Mouse (Mus musculus): Measurements from ENCODE around the gene Sart3. TPM values are rescaled to one million over a fixed set of nuclear protein-coding genes. Genes with fewer than 3 reads are reported as not detected.

Sart3 gene
- polyA plus RNA-seq, 1 experiment: 63.5 TPM

GRCm38 (mm10) chr5:113806414-113806813 lies 34.1 kb upstream of the Sart3 start:
- DNase-seq (ENCODE audit: low read depth): no peak
- TF ChIP-seq POLR2A (IDR thresholded peaks at IDR 0.05; ENCODE audit: borderline replicate concordance, extremely low read depth, insufficient read depth, insufficient read length, poor library complexity, severe bottlenecking): no peak
- no peak for TF ChIP-seq CTCF (IDR thresholded peaks at IDR 0.05; ENCODE audit: borderline replicate concordance, extremely low read depth, insufficient read depth, insufficient read length)

DNA sequence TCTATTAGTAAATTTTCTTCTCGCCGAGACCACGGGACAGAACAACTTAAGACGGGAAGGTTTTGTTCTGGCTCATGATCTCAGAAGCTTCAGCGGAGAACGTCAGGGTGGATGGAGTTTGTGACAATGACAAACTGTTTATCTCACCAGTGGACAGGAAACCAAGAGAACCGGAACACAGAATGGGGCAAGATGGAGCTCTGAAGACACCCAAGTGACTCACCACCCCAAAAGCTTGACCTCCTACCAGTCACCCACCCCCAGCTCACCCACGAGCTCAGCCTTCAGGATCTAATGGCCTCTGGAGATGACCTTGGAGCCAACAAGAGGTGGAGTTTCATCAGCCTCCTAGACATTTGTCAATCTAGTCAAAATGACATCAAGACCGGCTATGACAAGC lies 33.0 kb upstream of the Sart3 start:
- TF ChIP-seq CTCF (IDR thresholded peaks at IDR 0.05; ENCODE audit: borderline replicate concordance, extremely low read depth, insufficient read depth, insufficient read length): no peak
- TF ChIP-seq POLR2A (IDR thresholded peaks at IDR 0.05; ENCODE audit: borderline replicate concordance, extremely low read depth, insufficient read depth, insufficient read length, poor library complexity, severe bottlenecking): no peak
- DNase-seq (ENCODE audit: low read depth): no peak

DNA sequence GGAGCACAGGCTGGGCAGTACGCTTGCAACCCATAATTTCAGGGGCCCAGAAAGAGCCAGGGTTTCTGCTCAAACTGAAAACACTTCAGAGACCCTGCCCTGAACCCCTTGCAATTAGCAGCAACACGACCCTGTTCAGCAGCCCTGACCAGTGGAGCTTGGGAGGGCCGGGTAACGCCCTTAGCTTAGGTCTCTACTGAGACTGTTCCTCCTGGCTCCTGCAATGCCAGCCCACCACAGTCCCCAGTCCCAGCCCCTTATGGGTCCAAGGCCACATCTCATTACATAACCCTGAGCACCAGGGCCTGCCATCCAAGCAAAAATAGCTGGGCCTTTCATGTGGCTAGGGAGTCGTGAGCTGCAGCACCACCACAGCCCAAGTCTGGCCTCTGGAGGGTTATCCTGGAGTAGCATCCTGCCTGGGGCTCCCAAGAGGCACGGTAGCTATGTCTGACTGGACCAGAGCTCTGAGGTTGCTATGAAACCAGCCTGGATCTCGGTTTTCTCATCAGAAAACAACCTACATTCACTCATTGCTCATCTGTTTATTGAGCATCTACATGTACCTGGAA lies 32.2 kb upstream of the Sart3 start:
- TF ChIP-seq POLR2A (IDR thresholded peaks at IDR 0.05; ENCODE audit: borderline replicate concordance, extremely low read depth, insufficient read depth, insufficient read length, poor library complexity, severe bottlenecking) (no peak), CTCF (IDR thresholded peaks at IDR 0.05; ENCODE audit: borderline replicate concordance, extremely low read depth, insufficient read depth, insufficient read length) (no peak)
- DNase-seq (ENCODE audit: low read depth): no peak

DNA sequence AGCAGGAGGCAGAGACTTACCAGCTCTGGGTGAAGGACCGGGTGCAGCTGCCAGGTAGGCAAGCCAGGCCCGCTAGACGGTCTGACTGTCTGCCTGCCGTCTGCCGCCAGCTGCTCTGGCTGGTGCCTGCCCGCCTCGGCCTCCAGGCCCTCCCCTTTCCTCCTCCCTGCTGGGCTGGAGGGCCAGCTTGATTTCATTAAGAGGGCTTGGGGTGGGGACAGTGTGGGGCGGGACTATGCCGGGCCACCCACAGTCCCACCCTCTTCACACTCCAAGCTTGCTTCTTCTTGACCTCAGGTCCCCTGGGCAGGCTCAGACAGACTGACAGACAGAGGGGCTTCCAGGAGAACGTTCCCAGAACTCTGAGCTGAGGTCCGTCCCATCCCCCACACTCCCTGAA lies 28.0 kb upstream of the Sart3 start, which contains the start of gene Tmem119:
TSS of gene Tmem119 (minus strand) at position 237 of the 400 bp plus-strand sequence.
- peak; percentile 78 for DNase-seq (ENCODE audit: low read depth)

GRCm38 (mm10) chr5:113799691-113800090 lies 27.4 kb upstream of the Sart3 start:
- no peak for DNase-seq (ENCODE audit: low read depth)

More for the DNA sequence above, 28.0 kb upstream of the Sart3 start, which contains the start of gene Tmem119:
- TF ChIP-seq CTCF (IDR thresholded peaks at IDR 0.05; ENCODE audit: borderline replicate concordance, extremely low read depth, insufficient read depth, insufficient read length): no peak

GRCm38 (mm10) chr5:113798525-113798924 lies 26.2 kb upstream of the Sart3 start:
- TF ChIP-seq POLR2A (IDR thresholded peaks at IDR 0.05; ENCODE audit: borderline replicate concordance, extremely low read depth, insufficient read depth, insufficient read length, poor library complexity, severe bottlenecking) (no peak), CTCF (IDR thresholded peaks at IDR 0.05; ENCODE audit: borderline replicate concordance, extremely low read depth, insufficient read depth, insufficient read length) (no peak)
- no peak for DNase-seq (ENCODE audit: low read depth)

More at GRCm38 (mm10) chr5:113799691-113800090, 27.4 kb upstream of the Sart3 start:
- TF ChIP-seq POLR2A (IDR thresholded peaks at IDR 0.05; ENCODE audit: borderline replicate concordance, extremely low read depth, insufficient read depth, insufficient read length, poor library complexity, severe bottlenecking) (no peak), CTCF (IDR thresholded peaks at IDR 0.05; ENCODE audit: borderline replicate concordance, extremely low read depth, insufficient read depth, insufficient read length) (no peak)

GRCm38 (mm10) chr5:113797149-113797882 lies 25.0 kb upstream of the Sart3 start:
- TF ChIP-seq POLR2A (IDR thresholded peaks at IDR 0.05; ENCODE audit: borderline replicate concordance, extremely low read depth, insufficient read depth, insufficient read length, poor library complexity, severe bottlenecking) (no peak), CTCF (IDR thresholded peaks at IDR 0.05; ENCODE audit: borderline replicate concordance, extremely low read depth, insufficient read depth, insufficient read length) (no peak)
- peak; percentile 18 for DNase-seq (ENCODE audit: low read depth)

GRCm38 (mm10) chr5:113796401-113797148 lies 24.3 kb upstream of the Sart3 start:
- TF ChIP-seq POLR2A (IDR thresholded peaks at IDR 0.05; ENCODE audit: borderline replicate concordance, extremely low read depth, insufficient read depth, insufficient read length, poor library complexity, severe bottlenecking) (no peak), CTCF (IDR thresholded peaks at IDR 0.05; ENCODE audit: borderline replicate concordance, extremely low read depth, insufficient read depth, insufficient read length) (no peak)
- DNase-seq (ENCODE audit: low read depth): peak; percentile 24

DNA sequence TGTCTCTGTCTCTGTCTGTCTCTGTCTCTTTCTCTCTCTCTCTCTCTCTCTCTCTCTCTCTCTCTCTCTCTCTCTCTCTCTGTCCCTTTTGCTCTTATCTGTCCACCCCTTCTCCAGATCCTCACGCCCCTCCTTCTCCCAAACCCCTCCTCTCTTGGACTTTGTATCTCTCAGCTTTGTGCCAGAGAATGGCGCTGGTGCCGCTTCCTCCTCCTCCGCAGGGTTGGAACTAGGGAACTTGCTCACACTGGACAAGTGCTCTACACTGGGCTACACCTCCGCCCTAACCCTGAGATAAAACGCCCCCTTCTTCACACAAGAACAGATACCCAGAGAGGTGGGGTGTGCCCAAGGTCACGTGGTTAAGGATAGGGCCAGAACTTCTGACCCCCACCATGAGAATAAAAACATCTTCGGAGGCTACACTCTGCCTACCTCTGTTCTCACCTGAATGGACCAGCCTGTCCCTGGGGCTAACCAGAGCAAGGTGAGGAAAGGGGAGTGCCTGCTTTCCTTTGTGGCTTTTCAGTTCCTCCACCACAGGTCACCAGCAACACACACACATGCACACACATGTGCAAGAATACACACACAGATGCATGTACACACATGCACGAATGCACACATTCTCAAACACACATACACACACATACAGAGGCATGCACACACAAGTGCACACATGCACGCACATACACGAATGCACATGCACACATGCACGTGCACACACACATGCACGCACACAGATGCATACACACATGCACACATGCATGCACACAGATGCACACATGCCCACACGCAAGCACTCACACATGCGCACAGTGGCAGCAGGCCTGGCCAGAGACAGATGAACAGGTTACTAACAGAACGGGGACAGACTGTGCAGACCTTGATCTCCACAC lies 19.1 kb upstream of the Sart3 start:
- no peak for DNase-seq (ENCODE audit: low read depth)
- TF ChIP-seq POLR2A (IDR thresholded peaks at IDR 0.05; ENCODE audit: borderline replicate concordance, extremely low read depth, insufficient read depth, insufficient read length, poor library complexity, severe bottlenecking) (no peak), CTCF (IDR thresholded peaks at IDR 0.05; ENCODE audit: borderline replicate concordance, extremely low read depth, insufficient read depth, insufficient read length) (no peak)

DNA sequence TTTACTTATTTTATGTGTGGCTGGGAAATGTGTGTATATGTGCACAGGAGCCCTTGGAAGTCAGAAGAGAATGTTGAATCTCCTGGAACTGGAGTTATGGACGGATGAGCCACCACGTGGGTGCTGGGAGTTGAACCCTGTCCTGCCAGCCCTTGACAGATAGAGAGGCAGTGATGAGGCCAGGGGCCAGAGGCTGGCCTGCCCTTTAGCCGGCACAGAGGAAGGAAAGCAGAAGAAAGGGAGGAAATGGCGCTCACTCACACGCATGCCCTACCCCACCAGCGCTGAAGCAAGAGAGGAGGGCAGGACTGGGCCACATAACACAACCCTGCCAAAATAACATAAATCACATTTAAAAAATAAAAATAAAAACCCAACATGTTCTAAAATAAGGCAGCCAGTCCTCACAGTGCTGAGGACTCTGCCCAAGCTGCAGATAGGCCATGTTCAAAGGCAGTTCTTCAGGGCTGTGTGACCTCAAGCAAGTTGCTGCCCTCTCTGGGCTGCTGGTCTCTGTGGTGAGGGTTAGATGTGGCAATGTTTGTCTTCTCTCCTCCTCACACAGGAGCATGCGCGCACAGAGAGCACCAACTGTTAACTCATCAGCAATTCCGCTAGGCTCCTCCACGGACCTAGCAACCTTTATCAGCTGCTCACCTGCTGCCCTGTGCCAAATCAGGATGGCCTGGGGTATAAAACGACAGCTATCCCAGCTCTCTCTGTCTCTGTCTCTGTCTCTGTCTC lies 18.3 kb upstream of the Sart3 start:
- no peak for TF ChIP-seq POLR2A (IDR thresholded peaks at IDR 0.05; ENCODE audit: borderline replicate concordance, extremely low read depth, insufficient read depth, insufficient read length, poor library complexity, severe bottlenecking)
- no peak for TF ChIP-seq CTCF (IDR thresholded peaks at IDR 0.05; ENCODE audit: borderline replicate concordance, extremely low read depth, insufficient read depth, insufficient read length)
- DNase-seq (ENCODE audit: low read depth): no peak

Data from brain, embryonic 14.5 days (tissue).